Mouse (Mus musculus) liver, embryonic 16.5 days (tissue): ENCODE measurements around the gene Dclk1. TPM values are rescaled to one million over a fixed set of nuclear protein-coding genes. Genes with fewer than 3 reads are reported as not detected.

Source experiments
- ATAC-seq: fragments of 200-750 bp; cut with Nextera tagmentation; 2 replicates; pipeline ENCODE4 v1.8.0; 2017; ENCODE audit warnings: low read depth, mild to moderate bottlenecking, moderate number of reproducible peaks, moderate library complexity
- H3K27ac ChIP-seq: fragments of 300-500 bp; sonication (generic); 2 replicates; pipeline ENCODE4 v1.5.1; 2014; ENCODE audit warnings: mild to moderate bottlenecking, low read length
- H3K27me3 ChIP-seq: fragments of 300-500 bp; sonication (generic); 2 replicates; pipeline ENCODE4 v1.6.1; 2014; ENCODE audit warnings: low read depth, low read length, mixed read lengths; ENCODE audit not compliant: control insufficient read depth, insufficient read depth
- H3K36me3 ChIP-seq: fragments of 300-500 bp; sonication (generic); 2 replicates; pipeline ENCODE4 v1.6.1; 2014; ENCODE audit warnings: mild to moderate bottlenecking; ENCODE audit not compliant: control insufficient read depth, insufficient read depth
- H3K4me1 ChIP-seq: fragments of 300-500 bp; sonication (generic); 2 replicates; pipeline ENCODE4 v1.6.1; 2014; ENCODE audit warnings: low read depth, low read length, mixed read lengths; ENCODE audit not compliant: control insufficient read depth
- H3K4me2 ChIP-seq: fragments of 300-500 bp; sonication (generic); 2 replicates; pipeline ENCODE4 v1.6.1; 2014; ENCODE audit warnings: low read depth, low read length, mixed read lengths
- H3K4me3 ChIP-seq: fragments of 300-500 bp; sonication (generic); 2 replicates; pipeline ENCODE4 v1.5.1; 2014; ENCODE audit warnings: low read depth, mild to moderate bottlenecking, low read length
- H3K9ac ChIP-seq: fragments of 300-500 bp; sonication (generic); 2 replicates; pipeline ENCODE4 v1.6.1; 2014; ENCODE audit warnings: low read depth, low read length
- H3K9me3 ChIP-seq: fragments of 300-500 bp; sonication (generic); replicated peaks from 2 replicates; pipeline ENCODE4 v1.6.1; 2016; ENCODE audit warnings: low read length; ENCODE audit not compliant: control insufficient read depth
- WGBS: fragments of 180-500 bp; shearing (Covaris S2); extraction: QIAGEN DNeasy Blood & Tissue Kit; methylation state at CpG from one replicate; pipeline ENCODE4 v1.1.7; 2014; ENCODE audit not compliant: insufficient replicate concordance; 5-methylcytosine and 5-hydroxymethylcytosine counted together
- polyA plus RNA-seq: library from polyadenylated mRNA; unstranded; fragments of >200 nt; fragmentation: Nextera tagmentation; extraction: Ambion mirVana; gene quantifications from 2 replicates; pipeline ENCODE4 v1.2.1, GENCODE M21; 2015

Dclk1 gene
- polyA plus RNA-seq, 1 experiment from 2014 or later, result 0.79 TPM

- H3K36me3 ChIP-seq, result no peaks in the 10 kb centered on the region
- no peaks in the 10 kb centered on the region for H3K9me3 ChIP-seq
- no peaks in the 10 kb centered on the region for H3K27me3 ChIP-seq
- ATAC-seq, result no peak
- H3K27ac ChIP-seq, result no peak overlapping the region
- 64% methylated on average over 3 of the region's 3 CpGs for WGBS
- H3K4me3 ChIP-seq, result no peak overlapping the region
- no peak overlapping the region for H3K9ac ChIP-seq
- no peaks in the 10 kb centered on the region for H3K4me1 ChIP-seq
- no peak overlapping the region for H3K4me2 ChIP-seq
These were observed 209.7 kb downstream of the Dclk1 start for GRCm38 (mm10) chr3:55451877-55452276.

- WGBS, result 65% methylated on average over 2 of the region's 2 CpGs
- Histone ChIP-seq H3K9me3 (no peaks in the 10 kb centered on the region), H3K4me1 (no peaks in the 10 kb centered on the region), H3K27me3 (no peaks in the 10 kb centered on the region), H3K36me3 (no peaks in the 10 kb centered on the region), H3K27ac (no peak overlapping the region), H3K4me3 (no peak overlapping the region), H3K4me2 (no peak overlapping the region), H3K9ac (no peak overlapping the region)
- no peak for ATAC-seq
These were observed 210.3 kb downstream of the Dclk1 start for GRCm38 (mm10) chr3:55452464-55452863.

GRCm38 (mm10) chr3:55461092-55461491, 218.9 kb downstream of the Dclk1 start:
- H3K4me1 ChIP-seq, result no peaks in the 10 kb centered on the region
- H3K4me2 ChIP-seq, result no peak overlapping the region
- H3K27me3 ChIP-seq, result no peaks in the 10 kb centered on the region
- H3K9ac ChIP-seq, result no peak overlapping the region
- H3K36me3 ChIP-seq, result no peaks in the 10 kb centered on the region
- WGBS, result 47% methylated on average over 3 of the region's 3 CpGs
- ATAC-seq, result no peak
- no peaks in the 10 kb centered on the region for H3K9me3 ChIP-seq
- no peak overlapping the region for H3K4me3 ChIP-seq
- H3K27ac ChIP-seq, result no peak overlapping the region

GRCm38 (mm10) chr3:55461685-55462655, 219.8 kb downstream of the Dclk1 start:
- no peak overlapping the region for H3K9ac ChIP-seq
- H3K9me3 ChIP-seq, result no peaks in the 10 kb centered on the region
- no peak overlapping the region for H3K27ac ChIP-seq
- no peaks in the 10 kb centered on the region for H3K4me1 ChIP-seq
- no peaks in the 10 kb centered on the region for H3K27me3 ChIP-seq
- H3K4me2 ChIP-seq, result no peak overlapping the region
- no peaks in the 10 kb centered on the region for H3K36me3 ChIP-seq
- WGBS, result 4% methylated on average over 17 of the region's 17 CpGs
- no peak overlapping the region for H3K4me3 ChIP-seq
- ATAC-seq, result no peak

GRCm38 (mm10) chr3:55462904-55463668, 220.9 kb downstream of the Dclk1 start:
- Histone ChIP-seq H3K9ac (no peak overlapping the region), H3K27me3 (no peaks in the 10 kb centered on the region), H3K4me3 (no peak overlapping the region), H3K4me2 (no peak overlapping the region), H3K36me3 (no peaks in the 10 kb centered on the region), H3K9me3 (no peaks in the 10 kb centered on the region), H3K4me1 (no peaks in the 10 kb centered on the region), H3K27ac (no peak overlapping the region)
- 73% methylated on average over 4 of the region's 4 CpGs for WGBS
- no peak for ATAC-seq

- WGBS, result 56% methylated on average over 3 of the region's 3 CpGs
These were observed 222.1 kb downstream of the Dclk1 start for GRCm38 (mm10) chr3:55464226-55464625.

GRCm38 (mm10) chr3:55465785-55466184, 223.6 kb downstream of the Dclk1 start:
- Histone ChIP-seq H3K27me3 (no peaks in the 10 kb centered on the region), H3K27ac (no peak overlapping the region), H3K36me3 (no peaks in the 10 kb centered on the region), H3K4me1 (no peaks in the 10 kb centered on the region), H3K4me3 (no peak overlapping the region), H3K9me3 (no peaks in the 10 kb centered on the region), H3K4me2 (no peak overlapping the region), H3K9ac (no peak overlapping the region)
- WGBS, result 66% methylated on average over 8 of the region's 8 CpGs
- ATAC-seq, result no peak

More at GRCm38 (mm10) chr3:55464226-55464625, 222.1 kb downstream of the Dclk1 start:
- no peak overlapping the region for H3K4me2 ChIP-seq
- no peaks in the 10 kb centered on the region for H3K27me3 ChIP-seq
- no peak overlapping the region for H3K4me3 ChIP-seq
- no peak for ATAC-seq
- H3K9ac ChIP-seq, result no peak overlapping the region
- no peaks in the 10 kb centered on the region for H3K4me1 ChIP-seq
- no peaks in the 10 kb centered on the region for H3K9me3 ChIP-seq
- H3K36me3 ChIP-seq, result no peaks in the 10 kb centered on the region
- no peak overlapping the region for H3K27ac ChIP-seq

GRCm38 (mm10) chr3:55466348-55466747, 224.2 kb downstream of the Dclk1 start:
- Histone ChIP-seq H3K36me3 (no peaks in the 10 kb centered on the region), H3K9ac (no peak overlapping the region), H3K9me3 (no peaks in the 10 kb centered on the region), H3K4me2 (no peak overlapping the region), H3K4me3 (no peak overlapping the region), H3K4me1 (no peaks in the 10 kb centered on the region), H3K27ac (no peak overlapping the region), H3K27me3 (no peaks in the 10 kb centered on the region)
- ATAC-seq, result no peak
- WGBS, result 66% methylated on average over 9 of the region's 9 CpGs

- ATAC-seq, result no peak
- 55% methylated on average over 2 of the region's 2 CpGs for WGBS
- no peaks in the 10 kb centered on the region for H3K4me1 ChIP-seq
- H3K27ac ChIP-seq, result no peak within 1 kb of the TSS
- no peak within 1 kb of the TSS for H3K4me2 ChIP-seq
- H3K9me3 ChIP-seq, result no peaks in the 10 kb centered on the region
- H3K4me3 ChIP-seq, result no peak within 1 kb of the TSS
- no peak within 1 kb of the TSS for H3K9ac ChIP-seq
- no peaks in the 10 kb centered on the region for H3K36me3 ChIP-seq
- no peaks in the 10 kb centered on the region for H3K27me3 ChIP-seq
These were observed 229.9 kb downstream of the Dclk1 start, which contains the start of gene Gm21954 for GRCm38 (mm10) chr3:55472110-55472509. TSS of gene Gm21954 (minus strand) at chr3:55472210.
